Mouse (Mus musculus): ENCODE data around the gene Ralgps1. TPM values are rescaled to one million over a fixed set of nuclear protein-coding genes. Genes with fewer than 3 reads are reported as not detected.

Gene Ralgps1
- polyA plus RNA-seq, 1 experiment: 20.4 TPM

DNA sequence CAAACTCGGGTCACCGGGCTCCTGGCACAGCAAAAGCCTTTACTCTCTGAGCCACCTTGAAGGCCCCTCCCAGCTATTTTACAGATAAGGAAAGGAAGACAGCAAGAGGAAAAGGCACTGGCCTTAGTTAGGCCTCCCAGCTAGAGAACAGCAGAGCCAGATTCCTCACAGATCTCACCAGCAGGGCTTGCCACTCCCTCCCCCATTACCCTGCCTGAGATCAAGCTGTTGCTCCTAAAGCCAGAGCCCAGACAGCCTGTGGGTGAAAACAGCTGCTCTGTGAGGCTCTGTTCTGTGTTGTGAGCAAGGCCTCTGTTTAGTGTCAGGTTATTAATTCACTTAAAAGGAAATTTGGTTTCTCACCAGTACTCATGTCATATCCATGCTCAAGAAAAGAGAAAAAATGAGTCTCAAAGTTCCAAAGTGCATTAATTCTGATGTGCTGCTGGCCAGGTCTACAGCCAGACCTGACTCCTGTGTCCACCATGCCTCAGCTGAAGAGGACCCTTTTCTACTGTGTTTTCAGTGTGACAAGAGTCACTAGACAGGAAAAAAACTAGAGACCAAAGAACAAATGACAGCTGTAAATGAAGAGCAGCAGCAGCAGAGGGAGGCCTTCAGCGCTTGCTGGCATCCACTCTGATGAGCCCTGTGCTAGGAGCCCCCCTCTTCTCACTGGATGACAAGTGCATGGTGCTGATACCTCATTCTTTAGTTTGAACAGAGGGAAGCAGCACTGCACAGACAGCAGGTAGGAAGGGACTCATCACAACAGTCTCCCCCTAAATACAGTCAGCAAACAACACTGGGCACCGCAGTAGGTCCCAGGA is 55.8 kb downstream of the Ralgps1 start:
- TF ChIP-seq POLR2A (IDR thresholded peaks at IDR 0.05; ENCODE audit: control insufficient read depth, extremely low read depth, insufficient read depth, low read length, poor library complexity) (no peak), CTCF (IDR thresholded peaks at IDR 0.05; ENCODE audit: borderline replicate concordance, control insufficient read depth, extremely low read depth, insufficient read depth, low read length, poor library complexity) (no peak)
- H3K27me3 ChIP-seq (ENCODE audit: control insufficient read depth, insufficient read depth, low read length): no peaks in the 10 kb centered on the region
- no peaks in the 10 kb centered on the region for H3K36me3 ChIP-seq (ENCODE audit: control insufficient read depth, insufficient read depth, low read length)
- H3K4me3 ChIP-seq (ENCODE audit: control insufficient read depth, insufficient read depth, low read length): no peak overlapping the region
- no peaks in the 10 kb centered on the region for H3K4me1 ChIP-seq (replicated peaks; ENCODE audit: control insufficient read depth, insufficient read depth, low read length)
- WGBS: 95% methylated on average over 4 of the region's 4 CpGs
- DNase-seq: no peak
- H3K27ac ChIP-seq (ENCODE audit: control insufficient read depth, insufficient read depth, low read length): no peak overlapping the region

DNA sequence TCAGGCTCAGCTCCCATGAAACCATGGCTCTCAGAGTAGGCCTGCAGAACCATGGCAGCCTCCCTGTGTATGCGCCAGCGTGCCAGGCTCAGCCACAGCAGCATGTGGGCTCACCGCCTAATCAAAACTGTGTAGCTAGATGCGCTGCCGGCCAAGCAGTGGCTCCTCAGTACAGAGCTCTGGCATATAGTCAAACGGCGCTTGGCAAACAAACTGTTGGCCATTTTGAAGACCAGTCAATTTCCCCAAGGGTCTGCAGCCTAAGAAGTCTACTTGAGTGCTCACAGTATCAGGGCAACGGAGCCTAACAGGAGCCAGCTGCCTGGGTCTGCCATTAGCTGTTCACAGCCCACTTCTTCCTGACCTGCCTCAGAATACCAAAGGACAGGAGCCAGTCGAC is 61.9 kb downstream of the Ralgps1 start:
- H3K27me3 ChIP-seq (ENCODE audit: control insufficient read depth, insufficient read depth, low read length): no peaks in the 10 kb centered on the region
- no peak overlapping the region for H3K27ac ChIP-seq (ENCODE audit: control insufficient read depth, insufficient read depth, low read length)
- no peak overlapping the region for H3K4me3 ChIP-seq (ENCODE audit: control insufficient read depth, insufficient read depth, low read length)
- DNase-seq: no peak
- H3K4me1 ChIP-seq (replicated peaks; ENCODE audit: control insufficient read depth, insufficient read depth, low read length): no peaks in the 10 kb centered on the region
- WGBS: 96% methylated on average over 9 of the region's 9 CpGs
- H3K36me3 ChIP-seq (ENCODE audit: control insufficient read depth, insufficient read depth, low read length): no peaks in the 10 kb centered on the region
- no peak for TF ChIP-seq CTCF (IDR thresholded peaks at IDR 0.05; ENCODE audit: borderline replicate concordance, control insufficient read depth, extremely low read depth, insufficient read depth, low read length, poor library complexity)
- no peak for TF ChIP-seq POLR2A (IDR thresholded peaks at IDR 0.05; ENCODE audit: control insufficient read depth, extremely low read depth, insufficient read depth, low read length, poor library complexity)

DNA sequence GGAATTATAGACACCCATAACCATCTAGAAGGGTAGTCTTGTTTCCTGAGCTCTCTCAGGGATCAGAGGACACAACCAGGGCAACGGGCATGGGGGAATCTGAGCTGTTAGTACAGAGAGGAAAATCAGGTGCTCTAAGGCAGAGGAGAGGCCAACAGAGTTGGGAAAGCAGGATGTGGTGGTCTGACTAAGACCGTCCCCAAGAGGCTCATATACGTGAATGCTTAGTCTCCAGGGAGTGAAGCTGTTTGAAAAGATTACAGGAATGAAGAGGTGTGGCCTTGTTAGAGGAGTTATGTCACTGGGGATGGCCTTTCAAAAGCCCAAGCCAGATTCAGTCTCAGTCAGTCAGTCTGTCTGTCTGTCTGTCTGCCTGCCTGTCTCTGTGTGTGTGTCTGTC is 64.7 kb downstream of the Ralgps1 start:
- H3K4me3 ChIP-seq (ENCODE audit: control insufficient read depth, insufficient read depth, low read length): no peak overlapping the region
- 89% methylated on average over 3 of the region's 3 CpGs for WGBS

DNA sequence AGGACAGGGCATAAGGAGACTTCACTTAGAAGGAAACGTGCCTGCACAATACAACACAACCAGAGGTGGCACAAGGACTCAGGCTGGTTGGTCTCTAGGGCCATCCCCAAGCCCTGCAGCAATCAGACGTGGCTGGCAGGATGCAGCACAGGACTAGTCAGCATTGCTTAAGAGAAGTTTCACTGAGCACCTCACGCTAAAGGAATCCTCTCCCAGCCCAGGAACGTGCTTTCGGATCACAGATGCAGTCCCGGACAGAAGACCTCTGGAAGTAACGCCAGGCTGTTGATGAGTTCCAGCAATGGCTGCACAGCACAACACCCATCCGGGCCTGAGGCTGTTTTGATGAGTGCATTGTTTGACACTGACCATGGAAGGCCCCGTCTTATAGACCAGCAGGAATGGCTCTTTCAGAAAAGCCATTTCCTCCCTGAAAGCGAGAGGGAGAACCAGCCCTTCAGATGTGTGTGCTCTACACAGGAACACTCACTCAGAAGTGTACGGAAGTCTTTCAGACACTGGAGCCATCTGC is 67.8 kb downstream of the Ralgps1 start:
- Histone ChIP-seq H3K36me3 (ENCODE audit: control insufficient read depth, insufficient read depth, low read length) (no peaks in the 10 kb centered on the region), H3K27me3 (ENCODE audit: control insufficient read depth, insufficient read depth, low read length) (no peaks in the 10 kb centered on the region), H3K4me1 (replicated peaks; ENCODE audit: control insufficient read depth, insufficient read depth, low read length) (peaks cover 11% of the 10 kb centered on the region), H3K27ac (ENCODE audit: control insufficient read depth, insufficient read depth, low read length) (no peak overlapping the region), H3K4me3 (ENCODE audit: control insufficient read depth, insufficient read depth, low read length) (no peak overlapping the region)
- TF ChIP-seq CTCF (IDR thresholded peaks at IDR 0.05; ENCODE audit: borderline replicate concordance, control insufficient read depth, extremely low read depth, insufficient read depth, low read length, poor library complexity) (no peak), POLR2A (IDR thresholded peaks at IDR 0.05; ENCODE audit: control insufficient read depth, extremely low read depth, insufficient read depth, low read length, poor library complexity) (no peak)
- no peak for DNase-seq
- 84% methylated on average over 11 of the region's 11 CpGs for WGBS

More for the DNA sequence above, 64.7 kb downstream of the Ralgps1 start:
- DNase-seq: no peak
- TF ChIP-seq POLR2A (IDR thresholded peaks at IDR 0.05; ENCODE audit: control insufficient read depth, extremely low read depth, insufficient read depth, low read length, poor library complexity): no peak
- TF ChIP-seq CTCF (IDR thresholded peaks at IDR 0.05; ENCODE audit: borderline replicate concordance, control insufficient read depth, extremely low read depth, insufficient read depth, low read length, poor library complexity): no peak
- no peaks in the 10 kb centered on the region for H3K27me3 ChIP-seq (ENCODE audit: control insufficient read depth, insufficient read depth, low read length)
- H3K36me3 ChIP-seq (ENCODE audit: control insufficient read depth, insufficient read depth, low read length): no peaks in the 10 kb centered on the region
- no peak overlapping the region for H3K27ac ChIP-seq (ENCODE audit: control insufficient read depth, insufficient read depth, low read length)
- H3K4me1 ChIP-seq (replicated peaks; ENCODE audit: control insufficient read depth, insufficient read depth, low read length): peaks cover 11% of the 10 kb centered on the region

DNA sequence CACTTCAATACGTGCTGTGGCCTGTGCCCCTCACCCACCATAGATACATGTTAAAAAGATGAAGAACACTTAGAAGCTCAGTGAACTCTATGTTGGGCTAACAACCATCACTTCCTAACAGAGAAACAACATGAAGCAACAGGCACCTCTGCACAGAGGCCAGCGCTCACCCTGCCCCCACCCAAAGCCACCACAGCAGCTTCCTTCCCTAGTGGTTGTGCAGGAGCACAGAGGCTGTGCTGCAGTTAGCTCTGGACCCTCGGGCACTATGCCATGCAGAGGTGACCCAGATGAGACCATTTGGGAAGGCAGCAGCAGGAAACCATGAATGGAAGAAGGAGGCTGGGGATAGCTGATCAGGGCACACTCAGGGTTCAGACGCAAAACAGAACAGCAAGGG is 68.5 kb downstream of the Ralgps1 start:
- Histone ChIP-seq H3K4me1 (replicated peaks; ENCODE audit: control insufficient read depth, insufficient read depth, low read length) (peaks cover 11% of the 10 kb centered on the region), H3K4me3 (ENCODE audit: control insufficient read depth, insufficient read depth, low read length) (no peak overlapping the region), H3K27ac (ENCODE audit: control insufficient read depth, insufficient read depth, low read length) (no peak overlapping the region), H3K27me3 (ENCODE audit: control insufficient read depth, insufficient read depth, low read length) (no peaks in the 10 kb centered on the region), H3K36me3 (ENCODE audit: control insufficient read depth, insufficient read depth, low read length) (no peaks in the 10 kb centered on the region)
- WGBS: 27% methylated on average over 4 of the region's 4 CpGs
- TF ChIP-seq CTCF (IDR thresholded peaks at IDR 0.05; ENCODE audit: borderline replicate concordance, control insufficient read depth, extremely low read depth, insufficient read depth, low read length, poor library complexity) (no peak), POLR2A (IDR thresholded peaks at IDR 0.05; ENCODE audit: control insufficient read depth, extremely low read depth, insufficient read depth, low read length, poor library complexity) (no peak)
- DNase-seq: peak; percentile 13

DNA sequence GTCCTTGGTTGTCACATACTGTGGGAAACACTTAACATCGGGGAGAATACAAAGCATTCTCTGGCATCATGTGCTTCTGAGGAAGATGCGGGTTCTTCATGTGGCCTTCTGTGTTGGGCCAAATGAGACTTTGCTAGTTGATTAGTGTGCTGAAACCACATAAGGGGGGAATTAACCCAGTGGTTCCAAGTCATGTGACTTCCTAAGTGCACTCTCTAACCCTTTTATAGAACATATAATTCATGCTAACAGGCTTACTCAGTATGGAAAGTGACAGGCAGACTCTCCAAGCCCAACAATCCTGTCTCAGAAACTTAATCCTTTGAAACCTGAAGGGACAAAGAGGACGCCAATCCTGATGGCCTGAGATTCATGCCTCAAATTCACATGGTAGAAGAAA is 68.9 kb downstream of the Ralgps1 start:
- TF ChIP-seq CTCF (IDR thresholded peaks at IDR 0.05; ENCODE audit: borderline replicate concordance, control insufficient read depth, extremely low read depth, insufficient read depth, low read length, poor library complexity) (no peak), POLR2A (IDR thresholded peaks at IDR 0.05; ENCODE audit: control insufficient read depth, extremely low read depth, insufficient read depth, low read length, poor library complexity) (no peak)
- Histone ChIP-seq H3K4me1 (replicated peaks; ENCODE audit: control insufficient read depth, insufficient read depth, low read length) (peaks cover 11% of the 10 kb centered on the region), H3K27ac (ENCODE audit: control insufficient read depth, insufficient read depth, low read length) (no peak overlapping the region), H3K36me3 (ENCODE audit: control insufficient read depth, insufficient read depth, low read length) (no peaks in the 10 kb centered on the region), H3K4me3 (ENCODE audit: control insufficient read depth, insufficient read depth, low read length) (no peak overlapping the region), H3K27me3 (ENCODE audit: control insufficient read depth, insufficient read depth, low read length) (no peaks in the 10 kb centered on the region)
- DNase-seq: no peak
- WGBS: 34% methylated on average over 3 of the region's 3 CpGs

Data from thymus, adult 2 months (tissue).